Mouse (Mus musculus) cerebellum, adult 2 months (tissue): ENCODE results near the gene Nup35.

ENCODE experiments used
- CTCF ChIP-seq: fragments of 200-500 bp; IDR thresholded peaks from 2 replicates; pipeline ENCODE4 v1.5.1; 2011; ENCODE audit warnings: low read depth, mild to moderate bottlenecking, control low read depth, low read length, moderate library complexity, borderline replicate concordance; ENCODE audit not compliant: insufficient read depth
- POLR2A ChIP-seq: fragments of 200-500 bp; IDR thresholded peaks from 2 replicates; pipeline ENCODE4 v1.6.1; 2011; ENCODE audit warnings: low read length, control low read depth, borderline replicate concordance; ENCODE audit not compliant: insufficient read depth

- TF ChIP-seq POLR2A (no peak), CTCF (no peak)
Observed at GRCm38 (mm10) chr2:80667396-80667964, 50.4 kb downstream of the Nup35 start.
